Mouse (Mus musculus): ENCODE results near the gene Dnaja4. TPM values are rescaled to one million over a fixed set of nuclear protein-coding genes. Genes with fewer than 3 reads are reported as not detected.

Dnaja4 gene
- 9.4 TPM for polyA plus RNA-seq (2017; shearing (Covaris generic))

DNA sequence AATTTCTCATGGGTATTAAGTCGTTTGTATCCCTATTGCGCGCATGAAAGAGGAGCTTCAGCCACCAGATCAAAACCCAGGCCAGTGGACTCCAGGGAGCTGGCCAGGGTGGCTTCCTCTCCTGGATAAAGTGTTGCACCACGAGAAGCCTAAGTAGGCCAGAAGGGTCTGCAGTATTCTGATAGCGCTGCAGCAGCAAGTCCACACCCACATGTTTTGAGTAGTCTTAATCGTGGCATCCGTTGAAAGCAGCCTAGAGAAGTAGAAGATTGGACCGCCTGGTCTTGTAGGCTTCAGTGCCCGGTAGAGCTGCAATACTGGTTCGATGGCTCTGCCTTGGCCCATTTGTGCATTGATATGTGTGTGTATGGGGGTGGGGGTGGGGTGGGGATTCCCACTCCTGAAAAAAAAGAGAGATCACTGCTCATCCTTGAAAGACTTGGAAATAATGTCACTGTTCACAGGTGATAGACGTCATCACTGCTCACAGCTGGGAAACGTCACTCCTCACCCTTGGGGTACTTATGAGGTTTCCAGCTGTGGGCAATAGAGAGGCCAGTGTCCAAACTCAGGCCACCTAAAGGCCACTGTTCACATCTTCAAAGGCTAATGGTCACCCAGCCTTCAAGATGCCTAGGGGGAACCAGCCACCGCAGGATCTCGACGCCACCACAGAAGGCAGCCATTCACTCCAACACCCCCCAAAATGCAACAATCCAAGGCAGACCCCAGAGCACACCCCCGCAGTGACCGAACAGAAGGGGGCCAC is at the start of gene Dnaja4:
Gene Dnaja4, plus strand, starts transcription at position 556 of the 769 bp plus-strand sequence.

DNA sequence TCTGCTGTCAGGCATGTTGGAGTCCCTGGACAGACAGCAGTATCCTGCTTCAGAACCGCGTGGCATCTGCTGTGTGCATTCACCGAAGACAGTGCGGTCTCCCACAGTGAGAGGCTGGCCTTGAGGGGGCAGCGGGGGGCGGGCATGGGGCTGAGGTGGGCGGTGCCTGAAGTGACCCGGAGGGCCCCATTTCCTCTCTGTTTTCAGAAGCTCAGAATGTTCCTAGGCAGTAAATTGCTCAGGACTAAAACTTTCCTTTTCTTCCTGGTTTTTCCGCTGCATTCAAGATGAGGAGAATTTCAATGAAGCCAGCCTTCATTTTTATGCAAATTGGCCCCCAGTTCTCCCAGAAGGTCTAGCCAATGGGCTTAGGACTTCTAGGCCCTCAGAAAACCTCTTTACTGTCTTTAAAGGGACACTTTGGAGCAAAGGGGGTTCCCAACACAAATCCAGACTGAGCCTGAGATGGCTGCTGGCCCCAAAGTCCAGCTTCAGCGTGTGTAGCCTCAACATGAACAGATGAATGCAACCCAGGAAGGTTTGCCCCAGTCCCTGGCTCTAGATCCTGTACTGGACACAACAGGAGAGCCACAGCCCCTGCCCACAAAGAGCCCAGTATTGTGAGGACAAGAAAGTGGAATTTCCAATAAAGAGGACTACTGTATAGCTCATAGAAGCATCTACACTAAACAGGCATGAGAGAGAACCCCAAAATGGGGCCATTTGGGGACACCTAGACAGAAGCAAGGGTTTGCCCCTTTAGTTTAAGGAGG is 36.9 kb upstream of the Dnaja4 start, which contains the start of gene Acsbg1:
Gene Acsbg1, minus strand, starts transcription at position 266 of the 773 bp plus-strand sequence.

DNA sequence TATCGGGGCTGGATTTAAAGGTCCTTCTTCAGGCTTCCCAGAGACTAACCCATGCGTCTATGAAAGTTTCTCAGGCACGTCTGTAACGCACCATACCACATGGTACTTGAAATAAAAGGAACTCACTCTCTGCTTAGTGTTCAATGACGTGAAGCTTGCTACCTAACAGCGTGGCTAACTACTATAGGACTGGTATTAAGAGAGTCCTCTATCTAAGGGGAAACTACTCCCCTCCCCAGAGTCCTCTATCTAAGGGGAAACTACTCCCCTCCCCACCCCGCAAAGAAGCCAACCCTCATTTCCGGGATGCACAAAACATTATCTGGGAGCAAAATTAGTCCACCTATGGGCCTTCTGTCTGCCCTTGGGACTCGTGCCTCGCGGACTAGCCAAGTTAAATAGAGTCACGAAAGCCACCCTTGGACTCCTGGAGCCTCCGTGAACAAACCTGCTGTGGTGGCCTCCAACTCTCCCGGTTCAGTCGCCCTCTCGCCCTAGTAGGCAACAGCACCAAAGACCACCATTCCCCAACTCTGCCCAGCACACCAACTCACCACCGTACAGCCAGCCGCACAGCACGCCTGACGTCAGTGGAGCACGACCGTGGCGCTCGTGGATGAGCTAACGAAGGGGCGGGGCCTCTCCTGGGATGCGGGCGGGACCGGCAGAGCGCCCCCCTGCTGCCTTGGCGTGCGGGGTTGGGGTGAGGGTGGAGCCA is 35.4 kb downstream of the Dnaja4 start, which contains the start of gene Wdr61:
Gene Wdr61, minus strand, starts transcription at position 599 of the 718 bp plus-strand sequence.

DNA sequence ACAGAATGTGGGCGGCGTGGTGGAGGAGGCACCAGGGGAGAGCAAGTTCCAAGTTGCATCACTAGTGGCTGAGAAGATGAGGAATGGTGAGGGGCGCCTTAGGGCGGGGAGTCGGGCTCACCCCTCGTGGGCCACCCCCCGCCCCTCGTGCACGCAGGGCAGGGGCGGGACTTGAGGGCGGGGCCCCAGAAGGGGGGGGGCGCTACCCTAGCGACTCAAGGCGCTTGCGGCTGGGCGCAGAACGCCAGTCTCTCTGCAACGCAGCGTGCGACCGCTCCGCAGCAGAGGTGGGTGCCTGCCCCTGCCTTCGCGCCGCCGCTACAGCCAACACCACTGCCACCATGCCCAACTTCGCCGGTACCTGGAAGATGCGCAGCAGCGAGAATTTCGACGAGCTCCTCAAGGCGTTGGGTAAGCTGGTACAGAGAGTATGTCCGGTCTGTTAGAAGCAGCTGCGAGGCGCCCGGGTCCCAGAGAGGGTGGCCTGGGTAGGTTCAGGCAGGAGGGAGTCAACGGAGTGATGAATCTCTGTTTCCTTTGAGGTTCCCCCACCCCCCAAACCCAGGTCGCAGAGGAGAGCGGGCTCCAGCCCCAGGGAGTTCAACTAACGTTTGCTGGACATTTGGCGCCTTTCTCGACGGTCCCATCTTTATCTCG is 66.0 kb downstream of the Dnaja4 start, which contains the start of gene Crabp1:
Gene Crabp1, plus strand, starts transcription at position 188 of the 657 bp plus-strand sequence.

Other genes with a start within 250 kb of the Dnaja4 start
- not detected for gene Dmxl2, start 197.2 kb upstream of the Dnaja4 start, polyA plus RNA-seq (2017; shearing (Covaris generic))
- gene Sh2d7, start 159.9 kb upstream of the Dnaja4 start, polyA plus RNA-seq (2017; shearing (Covaris generic)): not detected
- gene Cib2, start 138.7 kb upstream of the Dnaja4 start, polyA plus RNA-seq (2017; shearing (Covaris generic)): 1.2 TPM
- 116 TPM for gene Idh3a, start 112.5 kb upstream of the Dnaja4 start, polyA plus RNA-seq (2017; shearing (Covaris generic))
- 52.7 TPM for gene Acsbg1, start 37.0 kb upstream of the Dnaja4 start, polyA plus RNA-seq (2017; shearing (Covaris generic))
- gene Wdr61, start 35.6 kb downstream of the Dnaja4 start, polyA plus RNA-seq (2017; shearing (Covaris generic)): 104 TPM
- gene Crabp1, start 65.9 kb downstream of the Dnaja4 start, polyA plus RNA-seq (2017; shearing (Covaris generic)): not detected
- 27.8 TPM for gene Ireb2, start 164.9 kb downstream of the Dnaja4 start, polyA plus RNA-seq (2017; shearing (Covaris generic))
- 0.38 TPM for gene Hykk, start 218.4 kb downstream of the Dnaja4 start, polyA plus RNA-seq (2017; shearing (Covaris generic))

Measured in inflammation-experienced regulatory T-cells, adult 16 weeks (primary cell).